Mouse (Mus musculus) C2C12 (cell line): ENCODE results near the gene Nxf7.

Experiments used
- CEBPB ChIP-seq: IDR thresholded peaks from one replicate; pipeline ENCODE4 v1.6.1; 2011; ENCODE audit warnings: low read depth, mild to moderate bottlenecking, control low read depth, moderate library complexity
- CTCF ChIP-seq: IDR thresholded peaks from one replicate; pipeline ENCODE4 v1.5.1; 2011; ENCODE audit not compliant: control insufficient read depth, insufficient read depth, insufficient read length
- MAX ChIP-seq: IDR thresholded peaks from one replicate; pipeline ENCODE4 v1.6.1; 2011; ENCODE audit warnings: mild to moderate bottlenecking, control low read depth
- MYOD1 ChIP-seq: IDR thresholded peaks from one replicate; pipeline ENCODE4 v1.6.1; 2011; ENCODE audit warnings: low read depth; ENCODE audit not compliant: control insufficient read depth, insufficient read length
- MYOG ChIP-seq: IDR thresholded peaks from one replicate; pipeline ENCODE4 v1.6.1; 2011; ENCODE audit not compliant: control insufficient read depth, insufficient read length; ENCODE audit errors: extremely low read depth
- USF1 ChIP-seq: IDR thresholded peaks from one replicate; pipeline ENCODE4 v1.6.1; 2011; ENCODE audit warnings: low read depth, mild to moderate bottlenecking, control low read depth, moderate library complexity

GRCm38 (mm10) chrX:135598677-135599076, at the start of gene Nxf7:
- TF ChIP-seq CTCF = no peak
- no peak for TF ChIP-seq MAX
- TF ChIP-seq MYOD1 = no peak
- TF ChIP-seq MYOG = no peak
- no peak for TF ChIP-seq USF1
- TF ChIP-seq CEBPB = no peak
